Mouse (Mus musculus): ENCODE measurements around the gene Stoml3.

Gene Stoml3

DNA sequence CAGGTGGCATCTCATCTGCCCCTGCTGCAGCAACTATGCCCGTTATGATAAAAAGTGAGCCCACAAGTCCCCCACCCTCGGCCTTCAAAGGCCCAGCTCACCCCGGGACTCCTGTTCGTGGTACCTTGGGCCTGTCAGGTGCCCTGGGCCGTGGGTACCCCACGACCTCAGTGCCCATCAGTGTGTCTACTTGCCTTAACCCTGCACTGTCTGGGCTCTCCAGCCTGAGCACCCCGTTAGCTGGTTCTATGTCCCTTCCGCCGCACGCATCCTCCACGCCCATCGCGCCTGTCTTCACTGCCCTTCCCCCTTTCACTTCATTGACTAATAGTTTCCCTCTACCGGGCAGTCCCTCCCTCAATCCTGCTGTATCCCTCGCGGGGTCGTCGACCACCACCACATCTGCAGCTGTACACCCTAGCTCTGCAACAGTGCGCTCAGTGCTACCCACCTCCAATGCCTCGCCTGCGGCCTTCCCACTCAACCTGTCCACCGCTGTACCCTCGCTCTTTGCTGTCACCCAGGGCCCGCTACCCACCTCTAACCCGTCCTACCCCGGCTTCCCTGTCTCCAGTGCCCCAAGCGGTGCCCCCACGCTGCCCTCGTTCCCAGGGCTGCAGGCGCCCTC, 9.9 kb upstream of the Stoml3 start:
- no peak for DNase-seq

DNA sequence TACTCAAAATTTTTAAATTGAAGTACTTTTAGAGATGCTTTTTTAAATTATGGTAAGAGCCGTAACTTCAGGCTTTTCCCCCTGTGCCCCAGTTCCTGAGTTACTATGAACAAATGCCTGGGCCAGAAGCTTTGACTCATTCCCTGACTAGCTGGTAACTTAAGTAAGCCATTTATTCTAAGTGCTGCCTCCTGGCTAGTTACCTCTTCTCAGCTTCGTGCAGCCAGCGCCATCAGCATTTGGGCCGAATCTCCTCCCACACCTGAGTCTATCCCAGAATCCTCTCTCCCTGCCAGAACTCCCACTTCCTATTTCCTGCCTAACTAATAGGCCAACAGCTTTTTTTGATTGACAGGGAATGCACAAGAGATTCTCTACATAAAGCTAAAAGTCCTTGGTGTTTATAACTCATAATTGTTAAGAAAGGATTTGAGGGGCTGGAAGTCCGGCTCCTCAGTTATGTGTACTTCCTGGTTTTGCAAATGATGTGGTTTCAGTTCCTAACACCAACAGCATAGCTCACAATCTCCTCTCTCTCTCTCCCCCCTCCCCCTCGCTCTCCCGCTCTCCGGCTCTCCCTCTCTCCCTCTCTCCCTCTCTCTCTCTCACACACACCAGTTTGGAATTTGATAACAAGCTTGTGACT, 4.9 kb upstream of the Stoml3 start:
- DNase-seq = no peak

DNA sequence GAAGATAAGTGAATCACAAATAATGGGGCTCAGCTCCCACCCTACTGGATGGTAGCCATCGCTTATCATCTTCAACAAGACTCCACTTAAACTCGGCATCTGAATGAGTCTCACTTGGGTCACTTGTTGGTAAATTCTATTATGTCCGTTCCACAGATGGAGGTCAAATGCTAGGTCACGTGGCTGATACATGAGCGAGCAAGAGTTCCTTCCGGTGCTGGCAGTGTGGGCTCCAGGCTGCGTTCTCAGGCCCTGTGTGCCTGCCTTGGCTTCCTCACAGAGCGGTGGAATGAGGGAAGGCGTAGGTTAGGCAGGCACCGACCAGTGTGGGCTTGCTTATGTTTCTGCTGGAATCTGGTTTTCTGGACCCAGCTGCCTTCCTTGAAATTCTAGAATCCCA, 1.9 kb upstream of the Stoml3 start:
- DNase-seq = no peak

DNA sequence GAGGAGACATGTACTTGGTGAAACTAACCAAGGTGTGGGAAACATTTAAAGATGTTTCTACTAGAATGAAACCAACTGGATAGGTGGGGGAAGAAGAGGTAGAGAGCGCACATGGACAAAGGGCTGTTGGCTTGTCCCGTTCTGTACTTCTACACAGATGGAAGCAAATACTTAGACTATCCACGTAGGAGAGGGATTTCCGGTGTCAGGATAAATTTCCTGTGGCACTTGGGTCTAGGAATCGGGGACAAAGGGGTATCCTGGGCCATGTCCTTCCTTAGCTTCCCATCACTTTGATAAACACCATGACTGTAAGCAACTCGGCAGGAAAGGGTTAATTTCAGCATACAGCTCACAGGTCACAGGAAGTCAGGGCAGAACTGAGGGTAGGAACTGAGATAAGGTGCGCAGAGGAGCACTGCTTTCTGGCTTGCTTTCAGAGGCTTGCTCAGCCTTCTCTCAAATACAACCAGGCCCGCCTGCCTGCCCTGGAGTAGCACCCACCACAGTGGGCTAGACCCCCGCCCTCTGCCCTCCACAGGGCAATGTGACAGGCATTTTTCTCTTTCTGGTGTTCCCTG, 1.4 kb upstream of the Stoml3 start:
- DNase-seq = no peak

DNA sequence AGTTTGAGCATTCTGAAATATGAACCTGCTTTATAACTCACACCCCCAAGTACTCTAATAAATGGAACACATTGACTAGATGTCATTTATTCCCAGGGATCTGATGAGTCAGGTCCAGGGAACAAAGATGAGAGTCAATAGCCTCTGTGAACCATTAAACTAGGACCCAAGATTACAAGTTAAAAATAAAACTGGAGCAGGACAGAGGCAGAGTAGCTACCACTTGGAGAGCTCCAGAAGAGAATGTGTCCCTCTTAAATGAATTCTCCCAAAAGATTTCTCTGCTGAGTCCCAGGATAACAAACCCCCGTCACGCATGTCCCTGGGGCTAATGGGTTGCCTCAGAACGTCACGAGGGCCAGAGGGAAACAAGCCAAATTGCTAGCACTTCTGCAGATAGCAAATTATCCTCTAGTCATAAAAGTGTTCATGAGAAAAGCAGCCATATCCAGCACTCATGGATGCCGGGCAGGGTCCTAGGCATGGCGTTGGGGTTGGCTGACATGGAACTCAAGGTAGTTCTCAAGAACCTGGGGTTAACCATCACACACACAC, 10.0 kb downstream of the Stoml3 start:
- no peak for DNase-seq

DNA sequence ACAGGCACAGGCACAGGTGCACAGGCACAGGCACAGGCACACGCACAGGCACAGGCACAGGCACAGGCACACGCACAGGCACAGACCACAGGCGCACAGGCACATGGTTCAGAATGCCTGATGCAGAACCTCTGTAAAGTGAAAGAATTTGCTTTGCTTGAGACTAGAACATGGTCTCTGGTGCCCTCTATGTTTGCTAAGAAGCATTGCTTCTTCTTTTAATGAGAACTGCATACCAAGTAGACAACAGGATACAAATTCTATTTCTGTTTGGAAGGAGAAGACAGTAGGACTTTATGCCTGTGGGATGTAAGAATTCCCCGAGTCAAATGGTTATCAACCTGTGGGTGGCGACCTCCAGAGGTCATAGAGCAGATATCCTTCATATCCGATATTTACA, 14.0 kb downstream of the Stoml3 start:
- DNase-seq = no peak

DNA sequence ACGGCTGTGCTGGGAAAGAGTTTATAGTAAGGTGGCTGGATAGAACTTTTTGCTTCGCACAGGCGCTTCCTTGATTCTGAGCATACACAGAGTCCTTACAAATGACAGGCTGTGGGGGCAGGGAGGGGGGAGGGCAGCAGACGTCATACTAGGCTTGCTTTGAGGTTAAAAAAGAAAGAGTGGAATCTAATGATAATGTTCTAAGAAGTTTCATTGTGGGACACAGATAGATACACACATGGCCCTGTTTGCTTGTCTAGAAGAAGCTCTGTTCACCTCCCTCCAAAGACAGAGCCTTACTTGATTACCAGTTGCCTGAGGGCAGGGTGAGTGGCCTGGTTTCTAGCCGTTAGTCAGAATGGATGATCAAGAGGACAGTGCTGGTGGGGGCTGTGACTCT, 24.6 kb downstream of the Stoml3 start:
- DNase-seq = no peak

DNA sequence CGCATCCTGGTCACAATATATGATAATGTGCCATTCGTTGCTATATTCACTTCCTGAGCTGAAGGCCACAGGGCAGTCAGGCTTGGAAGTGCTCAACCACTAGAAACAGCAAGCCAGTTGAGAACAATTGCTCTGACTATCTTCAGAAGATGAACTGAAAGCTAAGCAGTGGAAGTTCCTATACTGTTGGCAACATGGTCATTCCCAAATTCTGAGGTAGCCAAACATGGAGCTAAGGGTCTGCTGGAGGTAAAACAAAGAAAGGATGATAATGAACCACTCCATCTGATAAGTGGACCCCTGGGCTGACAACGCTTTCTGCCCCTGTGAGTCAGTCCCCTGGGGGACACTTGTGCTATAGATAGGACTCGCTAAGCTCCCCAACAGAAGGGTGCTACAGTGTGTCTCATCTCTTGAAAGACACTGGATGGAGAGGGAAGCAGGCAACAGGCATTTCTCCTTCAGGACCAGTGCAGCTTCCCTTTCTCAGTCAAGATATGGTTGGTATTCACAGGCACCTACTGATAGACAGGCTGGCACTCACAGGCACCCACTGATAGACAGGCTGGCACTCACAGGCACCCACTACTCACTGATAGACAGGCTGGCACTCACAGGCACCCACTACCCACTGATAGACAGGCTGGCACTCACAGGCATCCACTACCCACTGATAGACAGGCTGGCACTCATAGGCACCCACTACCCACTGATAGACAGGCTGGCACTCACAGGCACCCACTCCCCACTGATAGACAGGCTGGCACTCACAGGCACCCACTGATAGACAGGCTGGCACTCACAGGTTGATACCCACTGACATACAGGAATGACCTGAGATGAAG, 26.0 kb downstream of the Stoml3 start:
- peak; percentile 60 to 71 for DNase-seq

DNA sequence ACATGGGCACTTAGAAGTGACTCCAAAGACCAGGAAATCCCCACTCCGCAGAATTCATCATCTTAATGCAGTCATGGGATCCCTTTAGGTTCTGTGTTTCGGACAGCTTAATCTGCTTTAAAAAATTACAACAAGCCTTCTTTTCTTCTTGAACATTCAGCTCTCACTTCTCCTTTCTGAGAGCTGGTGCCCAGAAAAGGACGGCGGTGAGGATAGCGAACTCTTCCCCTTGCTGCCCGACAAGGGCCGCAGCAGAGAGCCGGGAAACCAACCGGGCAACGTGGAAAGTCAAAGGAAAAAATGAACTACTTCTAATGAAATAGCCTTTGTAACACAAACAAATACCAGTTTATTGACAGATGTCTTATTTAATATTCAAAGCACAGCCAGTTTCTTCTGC, 34.3 kb downstream of the Stoml3 start:
- no peak for DNase-seq

DNA sequence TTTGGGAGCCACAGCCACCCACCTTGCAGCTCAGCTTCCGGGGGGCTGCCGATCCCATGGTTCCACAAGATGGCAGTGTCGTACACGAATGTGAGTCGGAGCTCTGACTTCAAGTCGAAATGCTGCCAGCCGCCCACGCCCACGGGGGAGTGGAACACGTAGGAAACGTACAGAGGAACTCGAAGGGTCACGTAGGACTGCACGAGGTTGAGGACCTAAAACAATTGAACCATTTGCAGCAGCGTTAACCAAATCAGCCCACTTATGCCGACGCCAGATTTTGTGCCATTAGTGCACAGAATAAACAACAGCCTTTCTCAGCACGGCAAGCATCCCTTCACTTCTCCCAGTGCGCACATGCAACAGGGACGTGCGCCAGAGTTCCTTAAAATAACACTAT, 37.3 kb downstream of the Stoml3 start:
- peak; percentile 95 to 97 for DNase-seq

DNA sequence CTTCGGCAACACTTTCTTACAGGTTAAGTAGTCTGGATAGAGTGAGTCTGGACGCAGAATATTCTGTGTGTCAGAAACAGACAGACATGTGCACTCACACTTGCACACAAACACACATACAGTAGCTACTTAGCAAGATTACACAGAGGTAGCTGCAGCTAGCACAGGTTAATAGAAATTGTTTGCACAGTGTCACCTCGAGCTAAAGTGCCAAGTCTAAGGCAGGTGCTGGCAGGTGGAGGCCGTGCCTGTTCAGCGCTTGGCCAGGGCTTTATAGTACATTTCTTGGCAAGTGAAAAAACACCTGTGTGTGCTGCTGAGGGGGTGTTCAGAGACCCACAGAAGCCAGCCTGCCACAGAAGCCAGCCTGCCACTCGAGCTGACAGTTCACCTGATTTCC, 41.9 kb downstream of the Stoml3 start:
- peak; percentile 20 for DNase-seq

DNA sequence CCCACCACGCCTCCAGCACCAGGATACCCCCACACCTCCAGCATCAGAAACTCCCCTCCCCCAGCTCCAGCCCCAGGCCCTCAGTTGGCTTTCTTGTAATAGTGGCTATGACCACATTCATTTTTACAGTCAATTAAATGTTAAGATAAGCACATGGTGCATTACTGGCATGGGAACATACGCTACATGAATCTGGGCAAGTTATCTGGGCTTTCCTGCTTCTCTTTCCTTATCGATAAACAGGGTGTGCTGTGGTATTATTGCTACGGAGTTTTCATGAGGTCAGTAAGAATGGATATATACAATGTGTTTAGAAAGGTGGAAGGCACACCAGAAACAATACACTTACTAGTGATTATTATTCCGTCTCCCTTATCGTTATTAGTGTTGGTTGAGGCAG, 43.6 kb downstream of the Stoml3 start:
- no peak for DNase-seq

DNA sequence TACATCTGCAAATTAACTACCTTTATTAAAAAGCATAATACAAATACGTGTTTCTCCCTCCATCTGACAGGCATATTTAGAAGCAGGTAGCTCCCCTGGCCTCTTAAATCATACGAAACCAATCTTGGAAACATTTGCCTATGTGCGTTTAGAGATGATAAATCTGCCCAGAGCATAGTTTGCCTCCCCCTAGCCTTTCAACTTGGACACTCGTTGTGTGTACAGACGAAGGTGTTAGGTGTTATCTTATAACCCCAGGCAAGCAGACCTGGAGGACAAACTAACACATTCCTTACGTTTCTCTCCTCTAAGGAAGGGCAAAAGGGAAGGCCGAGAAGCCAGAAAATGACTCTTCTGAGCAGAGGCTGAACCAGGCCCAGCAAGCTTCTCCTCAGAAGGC, 64.2 kb downstream of the Stoml3 start:
- no peak for DNase-seq

DNA sequence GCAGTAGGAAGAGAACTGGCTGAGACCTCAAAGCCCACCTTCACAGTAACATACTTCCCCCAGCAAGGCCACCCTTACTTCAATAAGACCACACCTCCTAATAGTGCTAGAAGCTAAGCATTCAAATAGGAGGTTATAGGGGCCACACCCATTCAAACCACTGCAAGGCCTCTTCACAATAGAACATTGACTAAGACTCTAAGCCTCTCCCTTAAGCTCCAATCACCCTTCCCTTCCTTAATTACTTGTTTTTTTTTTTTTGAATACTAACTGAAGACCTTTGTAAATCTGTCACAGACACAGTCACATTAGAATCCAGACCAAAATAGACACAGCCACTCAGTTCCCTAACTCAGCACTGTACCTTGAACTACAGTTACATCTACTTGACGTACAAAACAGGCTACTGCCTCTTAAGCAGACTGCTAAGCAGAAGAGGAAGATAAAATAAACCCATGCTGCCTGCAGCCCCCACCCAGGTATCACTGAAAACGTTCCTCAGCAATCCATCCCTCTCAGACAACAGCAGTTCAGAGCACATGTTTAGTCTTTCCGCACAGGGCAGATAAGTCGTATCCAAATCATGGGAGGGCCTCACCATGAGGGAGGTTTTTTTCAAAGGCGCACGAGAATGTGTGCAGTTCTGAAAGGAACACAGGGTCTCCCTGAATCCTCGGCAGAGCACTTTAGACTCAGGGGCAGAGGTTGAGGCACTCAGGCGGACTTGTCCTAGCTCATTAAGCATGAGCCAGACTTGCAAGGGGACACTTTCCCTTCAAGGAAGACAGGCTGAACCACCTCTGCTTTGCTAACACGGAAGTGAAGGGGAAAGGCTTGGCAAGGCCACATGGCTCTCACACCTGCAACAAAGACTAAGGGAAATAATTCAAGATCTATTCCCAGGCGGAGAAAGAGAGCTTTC, 66.8 kb downstream of the Stoml3 start:
- no peak for DNase-seq

DNA sequence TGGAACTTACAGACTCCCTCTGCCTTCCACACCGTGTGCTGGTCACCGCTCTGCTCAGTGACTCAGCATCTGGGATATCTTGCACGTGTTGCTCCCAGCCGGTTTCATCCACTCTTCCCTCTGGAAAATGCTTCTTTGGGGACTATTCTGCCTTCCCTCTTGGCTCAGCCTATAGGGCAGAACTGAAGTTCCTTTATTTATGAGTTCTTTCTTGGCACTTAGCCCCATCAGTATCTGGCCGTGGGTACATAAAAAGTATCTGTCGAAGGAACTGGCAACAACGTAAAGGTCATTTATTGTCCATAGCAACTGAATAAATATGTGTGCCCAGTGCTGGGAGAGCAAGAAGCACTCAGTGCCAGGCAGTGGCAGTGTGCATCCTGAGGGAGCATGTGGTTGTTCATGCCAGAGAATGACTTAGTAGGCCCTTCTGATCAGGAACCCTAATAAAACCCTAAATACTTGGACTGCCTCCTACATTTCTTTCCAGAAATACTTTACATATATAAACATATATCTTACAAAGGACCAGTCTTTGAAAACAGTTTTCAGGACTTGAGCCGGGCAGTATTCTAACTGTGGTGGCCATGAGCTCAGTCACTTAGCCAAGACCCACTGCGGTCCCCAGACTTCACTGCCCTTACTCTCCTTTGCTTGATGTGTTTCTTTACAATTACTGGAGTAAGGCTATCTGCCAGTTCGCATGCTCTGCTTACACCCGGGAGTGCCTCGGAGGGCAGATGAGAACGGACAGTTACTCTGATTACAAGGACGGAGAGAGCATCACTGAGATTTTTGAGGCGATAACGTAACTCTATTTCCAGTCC, 69.1 kb downstream of the Stoml3 start:
- DNase-seq = peak; percentile 24 to 25
